Comparison of ENCODE assay signal across 8 mouse cellular contexts in genomic region chr4:122959816-122960215, GRCm38 (mm10). TPM values are rescaled to one million over a fixed set of nuclear protein-coding genes. Genes with fewer than 3 reads are reported as not detected.
DNase-seq lines count a peak whose midpoint lies in the region; ATAC-seq and TF ChIP-seq lines count a peak whose summit lies in the region.

No protein-coding gene starts in this region.

- no peaks in the 10 kb centered on the region for H3K9me3 ChIP-seq in heart, embryonic 13.5 days
- no peaks in the 10 kb centered on the region for H3K9me3 ChIP-seq in hindbrain, embryonic 15.5 days
- H3K9me3 ChIP-seq in midbrain, embryonic 16.5 days (replicated peaks; ENCODE audit: control insufficient read depth, low read length, poor library complexity, severe bottlenecking) = no peaks in the 10 kb centered on the region

- no peak overlapping the region for H3K27ac ChIP-seq in heart, embryonic 13.5 days (replicated peaks)
- H3K27ac ChIP-seq in bone marrow macrophage, adult 2 months (ENCODE audit: insufficient read depth, low read depth, low read length) = no peak overlapping the region
- H3K27ac ChIP-seq in hindbrain, embryonic 15.5 days (replicated peaks) = no peak overlapping the region
- no peak overlapping the region for H3K27ac ChIP-seq in midbrain, embryonic 16.5 days (ENCODE audit: low read length)

- no peak for TF ChIP-seq POLR2A in bone marrow macrophage, adult 2 months (IDR thresholded peaks at IDR 0.05; ENCODE audit: borderline replicate concordance, low read depth, low read length)

- H3K36me3 ChIP-seq in heart, embryonic 13.5 days = no peaks in the 10 kb centered on the region
- no peaks in the 10 kb centered on the region for H3K36me3 ChIP-seq in hindbrain, embryonic 15.5 days
- H3K36me3 ChIP-seq in midbrain, embryonic 16.5 days (ENCODE audit: control insufficient read depth, insufficient read depth, low read length) = no peaks in the 10 kb centered on the region

- H3K9ac ChIP-seq in heart, embryonic 13.5 days = peak overlapping the region; percentile 72
- peak overlapping the region; percentile 56 for H3K9ac ChIP-seq in hindbrain, embryonic 15.5 days
- H3K9ac ChIP-seq in midbrain, embryonic 16.5 days (ENCODE audit: low read depth, low read length) = peak overlapping the region; percentile 67; the same call in 1 of the 2 replicates

- peaks cover 75% of the 10 kb centered on the region for H3K27me3 ChIP-seq in heart, embryonic 13.5 days (replicated peaks)
- H3K27me3 ChIP-seq in hindbrain, embryonic 15.5 days = peaks cover 2% of the 10 kb centered on the region; the same call in 1 of the 2 replicates
- no peaks in the 10 kb centered on the region for H3K27me3 ChIP-seq in midbrain, embryonic 16.5 days (ENCODE audit: control insufficient read depth, insufficient read depth, low read depth, low read length)

- H3K4me1 ChIP-seq in heart, embryonic 13.5 days = peaks cover 52% of the 10 kb centered on the region
- H3K4me1 ChIP-seq in bone marrow macrophage, adult 2 months (ENCODE audit: control insufficient read depth, insufficient read depth, low read length) = peaks cover 15% of the 10 kb centered on the region
- H3K4me1 ChIP-seq in hindbrain, embryonic 15.5 days (replicated peaks) = peaks cover 43% of the 10 kb centered on the region
- H3K4me1 ChIP-seq in midbrain, embryonic 16.5 days (ENCODE audit: control insufficient read depth, insufficient read depth, low read length) = peaks cover 33% of the 10 kb centered on the region

- WGBS in heart, embryonic 13.5 days = 14% methylated on average over 8 of the region's 8 CpGs
- 5% methylated on average over 8 of the region's 8 CpGs for WGBS in hindbrain, embryonic 15.5 days
- under 1% methylated on average over 8 of the region's 8 CpGs for WGBS in midbrain, embryonic 16.5 days

- ATAC-seq in heart, embryonic 13.5 days (ENCODE audit: extremely low read depth, insufficient number of reproducible peaks, low FRiP score, low TSS enrichment) = no peak
- no peak for ATAC-seq in hindbrain, embryonic 15.5 days (ENCODE audit: low FRiP score, low read depth)
- no peak for ATAC-seq in midbrain, embryonic 16.5 days

- no peak for DNase-seq in heart, postnatal 25 days (ENCODE audit: low spot score)
- DNase-seq in gastrocnemius, postnatal 10 days = no peak
- DNase-seq in adrenal gland, postnatal 4 days (ENCODE audit: low spot score in 2 of 2) = no peak
- DNase-seq in ovary, adult 18-20 months (ENCODE audit: low spot score) = no peak

- peak overlapping the region; percentile 60 for H3K4me3 ChIP-seq in heart, embryonic 13.5 days
- H3K4me3 ChIP-seq in bone marrow macrophage, adult 2 months (ENCODE audit: insufficient read depth, low read length) = peak overlapping the region; percentile 69
- H3K4me3 ChIP-seq in hindbrain, embryonic 15.5 days = peak overlapping the region; percentile 52
- peak overlapping the region; percentile 58 for H3K4me3 ChIP-seq in midbrain, embryonic 16.5 days (ENCODE audit: low read depth, low read length)

- TF ChIP-seq CTCF in bone marrow macrophage, adult 2 months (IDR thresholded peaks at IDR 0.05; ENCODE audit: low read depth, low read length) = no peak

- intact Hi-C loops in heart, postnatal 25 days (cut with DNase I) = no loop called here

- peak overlapping the region; percentile 95 for H3K4me2 ChIP-seq in heart, embryonic 13.5 days
- peak overlapping the region; percentile 96 for H3K4me2 ChIP-seq in hindbrain, embryonic 15.5 days
- peak overlapping the region; percentile 97 for H3K4me2 ChIP-seq in midbrain, embryonic 16.5 days (ENCODE audit: low read length)

RNA-seq across cellular contexts. Expression of gene Mfsd2a, which starts 1.2 kb away (rescaled TPM):
- polyA plus RNA-seq in heart, embryonic 13.5 days (2015; fragmentation: Nextera tagmentation; extraction: Ambion mirVana) = 0.98 and 1.0 TPM in 2 replicates
- total RNA-seq in heart, postnatal 25 days (2021) = not detected
- not detected in 2 replicates for polyA plus RNA-seq in bone marrow macrophage, adult 2 months (2012; ENCODE audit: insufficient read depth, insufficient read length, missing spikeins)
- 28.8 and 32.3 TPM in 2 replicates for polyA plus RNA-seq in hindbrain, embryonic 15.5 days (2015; fragmentation: Nextera tagmentation; extraction: Ambion mirVana)
- polyA plus RNA-seq in midbrain, embryonic 16.5 days (2015; fragmentation: Nextera tagmentation; extraction: Ambion mirVana) = 32.3 and 33.5 TPM in 2 replicates
- 1 to 10 TPM in 1 of 2 experiments, under 1 TPM in 1; 0.36 to 1.2 TPM for total RNA-seq in gastrocnemius, postnatal 10 days (2021)
- total RNA-seq in adrenal gland, postnatal 4 days (2021) = under 1 TPM; 0.59 to 0.90 TPM

RNA-seq across cellular contexts. Expression of gene Mycl, which starts 35.6 kb away (rescaled TPM):
- 0.75 and 1.4 TPM in 2 replicates for polyA plus RNA-seq in heart, embryonic 13.5 days (2015; fragmentation: Nextera tagmentation; extraction: Ambion mirVana)
- total RNA-seq in heart, postnatal 25 days (2021) = under 1 TPM; 0.08 to 0.53 TPM
- polyA plus RNA-seq in bone marrow macrophage, adult 2 months (2012; ENCODE audit: insufficient read depth, insufficient read length, missing spikeins) = 0.29 and 0.32 TPM in 2 replicates
- 63.0 and 66.3 TPM in 2 replicates for polyA plus RNA-seq in hindbrain, embryonic 15.5 days (2015; fragmentation: Nextera tagmentation; extraction: Ambion mirVana)
- polyA plus RNA-seq in midbrain, embryonic 16.5 days (2015; fragmentation: Nextera tagmentation; extraction: Ambion mirVana) = 58.9 and 68.8 TPM in 2 replicates
- total RNA-seq in gastrocnemius, postnatal 10 days (2021) = 1 to 10 TPM; 4.4 to 5.8 TPM
- total RNA-seq in adrenal gland, postnatal 4 days (2021) = 1 to 10 TPM; 2.8 to 2.9 TPM

RNA-seq across cellular contexts. Expression of gene Trit1, which starts 56.6 kb away (rescaled TPM):
- 10.5 and 10.6 TPM in 2 replicates for polyA plus RNA-seq in heart, embryonic 13.5 days (2015; fragmentation: Nextera tagmentation; extraction: Ambion mirVana)
- total RNA-seq in heart, postnatal 25 days (2021) = 1 to 10 TPM; 5.4 to 6.4 TPM
- polyA plus RNA-seq in bone marrow macrophage, adult 2 months (2012; ENCODE audit: insufficient read depth, insufficient read length, missing spikeins) = 11.0 and 12.5 TPM in 2 replicates
- 21.6 and 21.7 TPM in 2 replicates for polyA plus RNA-seq in hindbrain, embryonic 15.5 days (2015; fragmentation: Nextera tagmentation; extraction: Ambion mirVana)
- 25.3 and 25.9 TPM in 2 replicates for polyA plus RNA-seq in midbrain, embryonic 16.5 days (2015; fragmentation: Nextera tagmentation; extraction: Ambion mirVana)
- total RNA-seq in gastrocnemius, postnatal 10 days (2021) = 10 to 100 TPM in 1 of 2 experiments, 1 to 10 TPM in 1; 9.1 to 11.0 TPM
- total RNA-seq in adrenal gland, postnatal 4 days (2021) = 10 to 100 TPM; 19.1 to 19.7 TPM

Comparison
In these comparisons a context has a peak if more than half of its experiments do, and no peak if none do; other contexts are left out.
1. RNA of gene Mfsd2a, which starts 1.2 kb away (polyA plus RNA-seq): 28.8 to 32.3 TPM in hindbrain, embryonic 15.5 days and 32.3 to 33.5 TPM in midbrain, embryonic 16.5 days; 0.98 to 1.0 TPM in heart, embryonic 13.5 days and not detected in bone marrow macrophage, adult 2 months; every median in the first group is over 10 times any median in the second.
2. RNA of gene Mycl, which starts 35.6 kb away (polyA plus RNA-seq): 63.0 to 66.3 TPM in hindbrain, embryonic 15.5 days and 58.9 to 68.8 TPM in midbrain, embryonic 16.5 days; 0.75 to 1.4 TPM in heart, embryonic 13.5 days and 0.29 to 0.32 TPM in bone marrow macrophage, adult 2 months; every median in the first group is over 10 times any median in the second.
3. Peak in every context shown above with its lines, with median percentiles within 50 percentile points of each other: H3K4me2 ChIP-seq, H3K4me3 ChIP-seq and H3K9ac ChIP-seq.